Mouse (Mus musculus) spleen, postnatal 10 days (tissue): ENCODE data around the gene Fam32a.
A peak's percentile ranks its signal among the peaks of the same experiment; 100 is the strongest.

Experiments used
- DNase-seq, 2 experiments: peaks; one replicate each; pipeline ENCODE4 v3.0.0; 2021 to 2022; ENCODE audit warnings: low spot score in 2 of 2

Gene Fam32a

DNA sequence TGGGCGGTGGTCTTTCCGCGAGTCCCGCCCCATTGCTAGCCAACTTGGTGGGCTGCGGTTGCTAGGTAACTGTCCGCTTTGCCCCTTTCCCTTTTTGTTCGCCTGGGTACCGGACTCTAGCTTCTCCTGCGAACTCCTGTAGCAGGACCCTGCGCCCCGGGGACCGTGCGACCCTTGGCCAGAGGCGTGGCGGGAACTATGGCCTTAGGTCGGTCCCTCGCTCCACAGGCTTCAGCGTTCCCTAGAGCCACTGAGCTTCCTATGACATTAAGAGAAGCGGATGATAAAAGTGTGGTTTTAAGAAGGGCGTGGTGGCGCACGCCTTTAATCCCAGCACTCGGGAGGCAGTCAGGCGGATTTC lies 20.9 kb downstream of the Fam32a start:
- DNase-seq = peak in 1 of 2 experiments; percentile 39

DNA sequence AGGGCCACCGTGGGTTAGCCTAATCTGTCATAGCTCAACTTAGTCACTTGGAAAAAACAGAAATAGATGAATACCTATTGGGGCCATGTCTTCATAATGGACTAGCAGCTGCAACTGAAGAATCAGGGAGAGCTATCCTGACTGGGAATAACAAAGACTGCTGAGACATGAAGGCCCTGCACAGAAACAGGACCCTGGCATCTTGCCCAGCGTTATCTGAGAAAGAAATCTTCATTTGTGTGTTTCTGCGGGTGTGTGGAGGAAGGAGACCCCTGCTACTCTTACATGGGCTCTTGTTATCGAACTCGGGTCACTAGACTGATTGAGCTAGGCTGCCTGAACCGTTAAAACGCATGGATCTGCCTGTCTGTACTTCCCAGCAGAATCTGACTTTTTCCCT lies 21.4 kb downstream of the Fam32a start:
- no peak for DNase-seq

DNA sequence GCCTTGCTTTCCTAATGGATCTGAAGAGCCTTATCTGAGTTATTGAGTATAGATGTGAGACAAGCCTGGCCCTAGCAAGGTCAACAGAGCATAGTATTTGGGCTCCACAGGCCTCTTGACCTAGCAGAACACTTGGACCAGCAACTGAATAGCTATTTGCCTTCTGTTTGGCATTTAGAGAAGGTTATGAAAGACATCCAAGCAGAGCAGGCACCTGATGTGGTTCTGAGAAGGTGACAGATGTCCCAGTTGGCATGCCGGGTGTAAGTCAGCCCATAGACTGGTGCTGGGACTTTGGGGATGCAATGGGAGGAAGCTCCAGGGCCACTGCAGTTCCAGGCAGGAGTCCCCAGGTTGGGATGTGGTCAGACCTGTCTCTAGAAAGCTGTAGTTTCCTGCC lies 22.7 kb downstream of the Fam32a start:
- DNase-seq = no peak

DNA sequence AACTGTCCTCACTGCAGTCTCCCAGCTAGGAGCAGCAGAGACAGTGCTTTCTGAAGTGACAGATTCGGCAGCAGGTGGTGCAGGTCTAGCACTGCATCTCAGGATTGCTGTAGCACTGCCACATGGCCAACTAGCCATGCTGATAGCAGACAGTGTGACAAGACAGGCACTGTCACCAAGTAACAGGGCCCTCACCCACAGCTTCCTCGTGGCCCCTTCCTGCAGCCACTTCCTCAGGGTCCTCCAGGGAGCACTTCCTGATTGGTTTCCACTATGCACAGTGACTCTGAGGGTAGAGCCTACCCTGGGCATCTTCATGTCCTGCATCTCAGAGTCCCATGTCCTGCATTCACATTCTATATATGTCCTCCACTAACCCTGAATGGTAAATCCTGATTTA lies 25.1 kb downstream of the Fam32a start:
- DNase-seq = no peak

DNA sequence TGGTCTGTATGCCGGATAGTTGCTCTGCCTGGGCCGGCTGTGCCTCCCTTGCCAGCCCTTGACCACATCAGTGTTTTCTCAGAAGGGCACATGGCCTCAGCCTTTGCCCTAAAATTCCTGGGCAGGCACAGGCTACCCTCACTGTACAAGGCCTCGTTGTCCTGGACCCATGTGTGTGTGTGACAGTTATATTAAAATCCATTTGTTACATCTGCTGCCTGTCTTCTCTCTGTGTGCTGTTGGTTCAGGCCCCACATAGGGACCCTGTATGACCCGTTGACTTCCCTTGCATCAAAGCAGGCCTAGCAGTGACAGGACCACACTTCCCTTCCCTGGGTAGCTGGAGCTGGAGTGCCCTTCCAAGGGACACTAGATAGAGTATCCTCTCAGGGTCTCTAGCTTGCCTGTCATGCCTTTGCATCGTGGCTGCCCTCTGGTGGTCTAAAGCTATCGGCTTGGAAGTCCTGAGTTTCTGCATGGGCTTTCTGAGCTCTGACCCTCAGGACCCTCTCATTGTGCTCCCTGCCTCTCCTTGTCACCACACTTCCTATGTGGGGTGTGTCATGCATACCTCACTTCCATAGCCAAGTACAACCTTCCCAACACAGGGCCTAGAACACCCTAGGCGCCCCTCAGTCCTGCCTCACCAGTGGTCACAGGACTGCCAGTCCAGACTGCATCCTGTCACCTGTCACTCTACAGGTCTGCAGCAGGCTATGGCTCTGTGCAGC lies 37.8 kb downstream of the Fam32a start:
- DNase-seq = peak in 1 of 2 experiments; percentile 72

DNA sequence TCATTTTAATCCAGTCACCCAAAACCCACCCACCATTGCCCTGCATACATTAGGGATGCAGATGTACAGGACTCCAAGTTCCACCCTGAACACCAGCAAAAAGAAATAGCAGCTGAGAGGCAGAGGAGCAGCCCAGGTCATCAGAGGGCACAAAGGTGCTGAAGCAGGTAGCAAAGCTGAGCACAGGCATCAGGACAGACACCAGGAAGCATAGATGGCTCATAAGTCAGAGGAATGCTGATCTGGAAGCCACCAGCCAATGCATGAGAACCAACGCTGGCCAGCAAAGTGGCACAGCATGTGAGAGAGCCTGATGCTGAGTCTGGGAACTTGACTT lies 38.3 kb downstream of the Fam32a start:
- DNase-seq = no peak

DNA sequence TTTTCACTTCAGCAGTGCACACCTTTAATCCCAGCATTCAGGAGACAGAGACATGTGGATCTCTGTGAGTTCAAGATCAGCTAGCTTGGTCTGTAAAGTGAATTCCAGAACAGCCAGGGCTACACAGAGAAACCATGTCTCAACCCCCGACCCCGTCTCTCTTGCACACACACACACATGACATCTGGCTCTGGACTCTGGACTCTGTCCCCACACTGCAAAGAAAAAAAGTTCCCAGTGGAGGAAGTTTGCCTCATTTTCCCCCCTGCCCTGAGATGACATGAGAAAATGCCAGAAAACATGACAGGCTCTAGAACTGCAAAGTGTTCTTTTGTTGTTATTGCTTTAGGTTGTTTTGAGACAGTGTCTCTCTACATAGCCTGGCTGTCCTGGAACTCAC lies 40.3 kb downstream of the Fam32a start:
- DNase-seq = no peak

DNA sequence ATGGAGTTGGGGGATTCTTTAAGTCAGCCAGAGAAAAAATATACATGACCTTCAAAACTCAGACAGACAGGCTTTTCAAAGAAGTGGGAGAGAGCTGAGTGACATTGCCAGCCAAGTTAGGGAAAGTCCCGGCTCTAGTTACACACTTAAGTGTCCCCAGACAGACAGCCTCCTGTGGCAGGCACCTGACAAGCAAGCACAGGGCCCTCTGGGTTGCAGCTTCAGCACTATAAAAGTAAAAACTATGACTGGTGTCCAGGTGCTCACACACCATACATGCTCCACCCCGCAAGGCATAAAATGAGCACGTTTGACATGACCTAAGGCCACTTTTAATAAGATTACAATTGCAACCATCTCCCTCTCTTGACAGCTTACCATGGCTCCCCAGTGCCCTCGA lies 41.1 kb downstream of the Fam32a start:
- DNase-seq = peak in 1 of 2 experiments; percentile 38

DNA sequence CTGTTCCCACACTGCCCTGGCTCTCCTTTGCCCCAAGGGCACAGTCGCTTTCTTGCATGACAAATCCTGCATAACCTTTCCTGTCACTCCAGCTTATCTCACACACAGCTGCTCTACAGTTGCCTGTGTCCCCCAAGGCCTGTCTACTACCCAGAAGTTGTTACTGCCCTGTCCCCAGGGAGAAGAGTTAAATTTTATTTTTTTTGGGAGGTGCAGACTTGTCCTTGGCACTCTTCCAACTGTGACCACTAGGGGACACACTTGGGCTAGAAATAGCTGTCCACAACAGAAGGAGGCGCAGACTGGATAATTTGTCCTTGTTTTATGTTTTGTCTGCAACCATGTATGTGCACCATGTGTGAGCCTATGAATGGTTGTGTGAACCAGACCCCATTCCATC lies 41.5 kb downstream of the Fam32a start:
- peak; percentile 50 to 79 for DNase-seq

DNA sequence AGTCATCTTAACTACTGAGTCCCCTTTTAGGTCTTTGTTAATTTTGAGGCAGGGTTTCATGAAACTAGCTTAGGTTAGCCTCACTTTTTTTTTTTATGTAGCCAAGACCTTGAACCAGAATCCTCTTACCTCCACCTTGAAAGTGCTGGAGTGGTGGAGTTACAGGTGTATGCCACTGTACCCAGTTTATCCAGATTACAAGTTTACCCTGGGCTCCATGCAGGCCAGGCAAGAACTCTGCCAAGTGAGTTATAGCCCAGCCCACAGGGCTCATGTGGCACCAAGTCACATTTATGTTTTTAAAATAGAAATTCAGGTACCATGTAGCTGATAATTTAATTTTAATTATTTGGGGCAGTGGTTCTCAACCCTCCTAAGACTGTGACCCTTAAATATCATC lies 41.9 kb downstream of the Fam32a start:
- no peak for DNase-seq

DNA sequence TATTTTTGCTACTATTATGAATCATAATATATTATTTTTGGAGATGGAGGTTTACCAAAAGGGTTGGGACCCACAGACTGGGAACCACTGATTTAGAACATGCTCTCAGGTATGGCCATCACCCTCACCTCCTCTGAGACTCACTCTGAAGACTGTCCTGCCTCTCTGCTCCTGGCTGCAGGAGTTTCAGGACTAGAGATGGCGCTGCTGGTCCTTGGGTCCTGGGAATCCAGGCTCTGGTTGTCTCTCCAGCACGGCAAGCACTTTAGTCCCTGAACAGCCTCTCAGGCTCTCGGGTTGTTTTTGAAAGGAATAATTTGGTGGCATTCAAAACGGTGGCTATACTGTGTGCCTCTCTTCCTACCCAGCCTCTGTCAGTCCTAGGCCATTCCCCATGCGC lies 42.3 kb downstream of the Fam32a start:
- no peak for DNase-seq

DNA sequence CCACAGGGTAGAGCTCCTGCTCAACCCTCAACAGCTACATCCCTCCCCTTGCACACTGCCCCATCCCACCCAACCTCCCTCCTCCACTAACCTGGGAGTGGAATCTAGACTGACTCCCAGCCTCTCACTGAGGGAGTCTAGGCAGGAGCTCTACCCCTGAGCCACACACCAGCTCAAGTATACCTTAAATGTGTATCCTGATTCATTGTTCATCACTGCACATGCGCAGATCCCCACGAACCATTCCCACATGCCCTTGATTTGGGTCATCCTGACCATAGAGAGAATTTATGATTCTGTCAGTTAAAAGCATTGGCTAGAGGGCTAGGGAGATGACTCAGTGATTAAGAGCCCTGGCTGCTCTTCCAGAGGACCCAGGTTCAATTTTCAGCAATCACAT lies 43.2 kb downstream of the Fam32a start:
- no peak for DNase-seq

DNA sequence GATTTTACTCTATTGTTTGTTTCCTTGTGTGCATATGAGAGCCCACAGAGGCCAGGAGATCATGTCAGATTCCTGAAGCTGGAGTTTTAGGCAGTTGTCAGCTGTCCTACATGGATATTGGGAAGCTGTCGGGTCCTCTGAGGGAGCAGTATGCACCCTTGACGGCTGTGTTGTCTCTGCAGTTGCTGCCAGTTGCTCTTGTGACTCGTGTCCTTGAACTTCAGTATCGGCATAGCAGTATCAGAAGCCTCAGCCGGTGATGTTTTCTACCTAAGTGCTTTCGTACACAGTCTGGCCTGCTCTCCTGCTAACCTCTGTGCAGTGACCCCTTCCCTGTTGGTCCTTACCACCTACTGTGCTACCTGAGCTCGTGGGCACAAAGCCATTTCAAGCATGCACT lies 43.9 kb downstream of the Fam32a start:
- DNase-seq = no peak

DNA sequence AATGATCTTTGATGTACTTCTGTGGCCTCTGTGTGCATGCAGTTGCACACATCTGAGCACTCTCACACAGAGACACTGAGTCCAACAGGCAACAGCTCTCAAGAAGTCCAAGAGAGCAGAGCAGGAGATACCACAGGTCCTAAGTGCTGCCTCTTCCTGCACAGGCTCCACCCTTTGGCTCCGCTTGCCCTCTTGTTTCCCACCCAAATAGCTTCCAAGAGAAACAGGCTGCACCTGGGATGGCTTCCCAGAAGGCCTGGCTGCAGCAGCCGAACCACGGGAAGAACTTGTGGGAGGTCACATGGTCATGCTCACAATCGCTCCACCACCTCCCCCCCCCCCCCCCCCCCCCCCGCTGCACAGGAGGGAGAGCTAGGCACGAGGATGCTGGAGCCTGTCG lies 45.8 kb downstream of the Fam32a start:
- no peak for DNase-seq

DNA sequence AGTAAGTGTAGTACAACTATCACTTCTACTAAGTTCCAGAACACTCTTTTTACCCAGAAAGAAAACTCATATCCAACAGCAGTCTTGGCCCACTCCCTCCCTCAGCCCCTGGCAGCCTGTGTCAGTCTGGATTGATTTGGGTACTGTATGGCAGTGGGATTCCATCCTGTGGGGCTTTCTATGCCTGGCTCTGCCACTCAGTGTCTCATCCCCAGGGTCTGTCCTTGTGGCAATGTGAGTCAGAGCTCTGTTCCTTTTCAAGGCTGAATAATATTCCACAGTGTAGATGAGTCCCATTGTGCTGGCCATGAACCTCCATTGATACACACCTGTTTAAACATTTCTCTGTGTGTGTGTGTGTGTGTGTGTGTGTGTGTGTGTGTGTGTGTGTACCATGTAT lies 47.1 kb downstream of the Fam32a start:
- DNase-seq = no peak

DNA sequence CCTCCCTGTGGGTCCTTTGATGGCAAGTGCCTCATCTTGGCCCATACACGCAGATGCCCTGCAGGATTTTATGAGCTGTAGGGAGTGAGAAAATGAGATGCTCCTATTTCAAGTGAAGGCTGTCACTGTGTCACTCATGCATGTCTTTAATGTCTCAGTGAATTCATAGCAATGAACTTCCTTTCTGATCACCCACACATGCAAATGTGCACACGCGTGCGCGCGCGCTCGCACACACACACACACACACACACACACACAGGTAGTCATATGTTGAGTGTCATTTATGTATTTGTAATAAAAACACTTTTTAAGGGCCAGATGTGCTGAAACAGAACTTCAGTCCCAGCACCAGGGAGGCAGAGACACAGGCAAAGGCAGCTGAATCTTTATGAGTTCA lies 47.6 kb downstream of the Fam32a start:
- DNase-seq = peak in 1 of 2 experiments; percentile 68

DNA sequence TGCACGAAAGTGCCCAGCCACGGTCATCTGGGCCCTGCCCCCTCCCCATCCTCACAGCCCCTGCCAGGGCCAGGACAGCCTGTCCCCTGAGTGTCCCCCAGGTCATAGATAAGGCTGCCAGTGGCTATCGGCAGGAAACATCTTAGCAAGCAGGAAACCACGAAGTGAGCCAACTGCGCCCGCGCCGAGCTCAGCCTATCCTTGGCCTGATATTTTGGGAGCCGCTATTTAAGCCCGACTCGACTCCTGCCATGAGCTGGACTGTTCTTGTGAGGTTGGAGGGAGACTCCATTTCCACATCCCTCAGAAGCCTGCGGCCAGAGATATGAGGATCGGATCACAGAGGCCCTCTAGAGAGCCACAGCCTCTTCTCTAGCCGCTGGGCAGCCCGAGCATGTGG lies 48.8 kb downstream of the Fam32a start:
- DNase-seq = peak; percentile 46 to 67

DNA sequence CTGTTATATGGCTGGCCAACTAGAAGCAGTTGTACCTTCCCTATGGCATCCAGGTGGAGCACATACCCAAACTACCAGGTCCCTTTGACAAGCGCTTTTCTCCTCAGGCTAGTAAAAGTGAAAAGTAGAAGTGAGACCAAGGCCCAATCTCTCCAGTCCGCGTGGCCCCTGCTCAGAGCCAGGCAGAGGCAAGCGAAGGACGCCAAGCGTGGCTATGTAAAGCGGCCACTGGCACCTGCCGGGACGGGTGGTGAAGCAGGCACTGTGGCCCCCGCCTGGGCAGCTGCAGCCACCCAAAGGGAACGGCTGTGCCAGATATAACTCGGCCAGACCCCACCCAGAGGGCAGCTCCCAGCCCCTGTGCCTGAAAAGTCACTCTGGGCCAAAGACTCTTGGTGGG lies 51.1 kb downstream of the Fam32a start:
- peak in 1 of 2 experiments; percentile 76 for DNase-seq

DNA sequence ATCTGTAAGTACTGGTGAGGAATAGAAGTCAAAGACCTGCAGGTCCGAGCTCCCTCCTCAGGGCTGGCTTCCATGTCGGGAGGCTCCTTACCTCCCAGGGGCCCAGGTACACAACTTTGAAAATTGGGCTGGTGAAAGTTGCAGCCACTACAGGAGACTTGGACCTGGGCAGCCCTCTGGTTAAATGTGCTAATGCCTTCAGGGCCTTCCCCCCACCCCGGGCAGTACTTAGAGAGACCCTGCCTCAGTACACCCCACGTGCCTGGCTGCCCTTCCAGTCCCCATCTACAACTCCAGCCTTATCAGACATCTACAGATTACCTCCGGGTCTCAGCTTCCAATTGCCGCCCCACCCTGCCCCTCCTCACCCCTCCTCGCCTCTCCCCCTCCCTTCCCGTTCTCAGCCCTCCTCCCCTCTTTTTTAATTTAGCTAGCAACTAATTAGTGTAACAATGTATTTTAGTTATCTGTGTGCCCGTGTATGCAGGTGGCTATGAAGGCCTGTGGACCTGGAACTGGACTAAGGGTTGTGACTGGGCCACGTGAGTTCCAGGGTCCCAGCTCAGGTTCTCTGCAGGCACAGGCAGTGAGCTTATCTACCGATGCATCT lies 51.6 kb downstream of the Fam32a start:
- peak in 1 of 2 experiments; percentile 35 for DNase-seq

DNA sequence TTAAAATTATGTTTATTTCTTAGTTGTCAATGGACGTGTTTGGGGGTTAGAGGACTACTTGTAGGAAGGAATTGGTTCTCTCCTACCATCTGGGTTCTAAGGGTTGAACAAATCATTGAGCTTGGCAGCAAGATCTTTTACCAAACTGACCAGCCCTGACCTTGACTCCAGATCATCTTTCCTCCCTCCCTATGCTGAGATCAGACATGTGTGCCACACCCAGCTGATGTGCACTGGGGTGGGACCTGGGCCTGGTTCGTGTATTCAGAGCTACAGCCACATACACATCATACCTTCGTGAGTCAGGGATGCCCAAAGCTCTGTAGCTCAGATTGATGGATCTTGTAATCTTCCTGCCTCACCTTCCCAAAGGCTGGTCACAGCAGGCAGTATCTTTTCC lies 52.2 kb downstream of the Fam32a start:
- DNase-seq = peak in 1 of 2 experiments; percentile 41

DNA sequence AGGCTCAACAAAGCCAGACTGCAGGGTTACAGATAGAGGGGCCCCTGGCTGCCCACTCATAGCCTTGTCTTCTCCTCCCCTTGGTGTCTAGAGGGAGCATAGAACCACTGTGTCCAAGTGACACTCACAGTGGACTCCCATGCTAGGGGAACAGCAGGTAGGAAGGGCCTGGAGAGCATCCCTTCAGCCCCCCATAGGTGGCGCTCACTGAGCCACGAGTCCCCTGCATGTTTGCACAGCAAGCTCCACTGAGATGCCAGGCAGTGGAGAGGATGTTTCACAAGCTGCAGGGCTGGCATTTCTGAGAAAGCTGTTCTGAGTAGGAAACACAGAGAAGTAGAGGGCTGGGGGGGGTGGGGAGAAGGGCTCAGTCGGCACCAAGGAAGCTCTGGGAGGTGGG lies 52.8 kb downstream of the Fam32a start:
- DNase-seq = peak; percentile 58 to 83

DNA sequence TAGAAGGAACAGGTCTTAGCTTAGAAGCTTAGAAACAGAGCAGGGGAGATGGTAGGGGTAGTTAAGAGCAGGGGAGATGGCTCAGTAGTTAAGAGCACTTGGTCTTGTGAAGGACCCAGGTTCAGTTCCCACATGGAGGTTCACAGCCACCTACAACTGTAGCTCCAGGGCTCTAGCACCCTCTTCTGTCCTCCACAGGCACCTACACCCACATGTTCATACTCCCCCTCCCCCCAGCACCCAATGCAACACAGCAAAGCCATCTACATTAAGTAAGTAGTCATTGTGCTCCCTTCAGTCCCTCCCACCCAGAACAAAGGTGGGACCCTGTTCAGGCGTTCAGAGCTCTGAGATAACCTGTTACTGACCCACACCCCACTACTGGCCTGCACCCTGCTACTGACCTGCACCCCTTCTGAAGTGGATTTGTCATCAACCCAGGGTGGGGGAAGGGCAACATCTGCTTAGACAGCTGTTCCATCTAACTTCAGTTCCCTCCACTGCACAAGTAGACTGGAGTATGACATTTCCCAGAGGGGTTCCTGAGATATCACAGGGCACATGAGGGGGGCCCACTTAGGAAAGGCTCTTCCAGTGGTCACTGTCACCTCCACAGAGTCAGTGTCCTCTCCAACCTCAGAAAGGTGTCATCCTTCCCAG lies 53.7 kb downstream of the Fam32a start:
- peak in 1 of 2 experiments; percentile 53 for DNase-seq

DNA sequence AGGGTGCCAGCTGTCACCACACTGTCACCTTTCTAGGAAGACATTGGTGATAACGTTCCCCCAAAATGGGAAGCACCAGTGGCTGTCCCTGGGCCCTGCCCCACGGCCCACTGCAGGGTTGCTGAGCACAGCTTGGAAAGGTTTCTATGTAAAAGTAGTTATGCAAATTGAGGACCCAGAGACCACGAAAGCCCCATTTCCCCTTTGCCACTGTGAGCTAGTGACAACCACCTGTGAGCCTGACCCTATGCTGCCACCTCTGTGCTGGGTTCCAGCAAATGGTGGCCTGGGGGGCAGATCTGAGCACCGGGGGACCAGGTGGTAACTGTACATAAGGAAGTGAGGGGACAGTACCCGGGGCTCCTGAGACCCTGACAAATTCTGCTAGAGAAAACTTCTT lies 54.3 kb downstream of the Fam32a start:
- DNase-seq = peak in 1 of 2 experiments; percentile 66
